Mouse (Mus musculus) cerebellum, adult (tissue): ENCODE measurements around the gene Dpf3.
A peak's percentile ranks its signal among the peaks of the same experiment; 100 is the strongest.

ENCODE experiments used
- ATAC-seq: cut with Nextera tagmentation; 2 replicates; pipeline ENCODE4 v1.9.2; 2017; ENCODE audit warnings: mild to moderate bottlenecking, moderate library complexity, mixed read lengths; ENCODE audit not compliant: insufficient number of reproducible peaks, low FRiP score, low TSS enrichment

The Dpf3 gene

DNA sequence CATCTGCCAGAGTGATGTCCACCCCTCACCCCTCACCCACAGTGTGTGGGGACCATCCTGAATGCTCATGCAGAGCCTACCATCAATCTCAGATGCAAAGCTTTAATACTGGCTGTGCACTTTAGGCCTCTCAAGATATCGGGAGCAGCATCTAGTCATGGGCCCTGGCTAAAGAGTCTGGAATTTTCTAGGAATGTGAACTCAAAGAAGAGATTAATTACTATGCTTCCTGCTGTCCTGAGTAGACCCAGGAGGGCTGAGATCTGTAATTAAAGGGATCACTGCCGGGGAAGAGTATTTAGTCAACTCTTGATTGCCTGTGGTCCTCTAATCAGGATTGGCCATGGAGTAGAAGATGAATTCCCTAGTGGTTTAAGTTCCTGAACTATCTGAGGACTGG is 252.5 kb downstream of the Dpf3 start:
- ATAC-seq, result no peak

DNA sequence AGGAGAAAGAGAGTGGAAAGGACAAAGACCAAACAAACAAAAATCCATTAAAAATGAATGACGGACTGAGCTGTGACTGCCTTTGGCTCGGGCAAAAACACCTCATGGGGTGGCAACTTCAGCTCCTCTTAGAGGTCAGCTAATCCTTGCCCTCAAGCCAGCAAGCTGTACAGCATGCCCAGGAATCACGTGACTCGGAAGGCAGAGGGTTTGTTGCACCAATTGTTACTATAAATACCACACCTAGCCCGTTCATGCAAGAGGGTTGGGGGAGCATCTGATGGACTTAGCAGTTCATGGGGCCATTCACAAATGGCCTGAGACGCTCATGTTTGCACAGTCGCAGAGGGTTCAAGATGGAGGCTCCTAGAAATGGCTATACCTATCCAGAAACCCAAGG is 253.9 kb downstream of the Dpf3 start:
- ATAC-seq, result no peak

- ATAC-seq, result no peak; the same call in 1 of the 2 replicates
Measured at GRCm38 (mm10) chr12:83232916-83233315, 254.6 kb downstream of the Dpf3 start.

DNA sequence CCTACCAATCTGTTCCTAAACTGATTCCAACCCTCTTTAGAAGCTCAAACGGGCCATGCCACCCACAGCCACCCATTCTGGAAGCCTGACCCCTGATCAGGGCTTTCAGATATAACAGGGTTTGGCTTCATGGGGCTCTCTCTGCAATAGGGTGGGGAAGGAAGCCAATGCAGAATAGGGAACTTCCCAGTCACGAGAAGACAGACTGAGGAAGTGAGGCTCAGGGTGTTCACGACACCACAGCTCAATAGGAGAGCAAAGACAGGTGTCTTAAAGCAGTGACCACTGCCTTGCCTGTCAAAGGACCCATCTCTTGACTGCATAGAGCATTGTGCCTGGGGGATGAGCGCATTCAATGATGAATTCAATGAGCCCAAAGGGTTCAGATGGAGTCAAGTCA is 256.3 kb downstream of the Dpf3 start:
- no peak for ATAC-seq

DNA sequence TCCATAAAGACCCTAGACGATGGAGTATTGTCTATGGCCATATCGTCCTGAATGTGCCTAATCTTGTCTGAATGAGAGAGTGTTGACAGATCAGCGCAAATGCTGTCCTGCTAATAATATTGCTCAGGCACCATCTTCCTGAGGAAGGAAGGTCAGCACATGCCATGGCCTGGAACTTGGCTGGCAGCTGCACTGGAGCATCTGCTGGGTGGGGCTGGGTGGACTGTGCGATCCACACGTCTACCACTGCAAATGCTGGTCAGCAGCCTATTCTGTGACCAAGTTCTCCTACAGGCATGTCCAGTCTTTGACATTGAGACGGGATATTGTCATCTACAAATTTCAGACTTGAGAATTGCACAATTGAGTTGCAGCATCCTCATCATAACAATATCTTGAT is 257.8 kb downstream of the Dpf3 start:
- no peak for ATAC-seq

DNA sequence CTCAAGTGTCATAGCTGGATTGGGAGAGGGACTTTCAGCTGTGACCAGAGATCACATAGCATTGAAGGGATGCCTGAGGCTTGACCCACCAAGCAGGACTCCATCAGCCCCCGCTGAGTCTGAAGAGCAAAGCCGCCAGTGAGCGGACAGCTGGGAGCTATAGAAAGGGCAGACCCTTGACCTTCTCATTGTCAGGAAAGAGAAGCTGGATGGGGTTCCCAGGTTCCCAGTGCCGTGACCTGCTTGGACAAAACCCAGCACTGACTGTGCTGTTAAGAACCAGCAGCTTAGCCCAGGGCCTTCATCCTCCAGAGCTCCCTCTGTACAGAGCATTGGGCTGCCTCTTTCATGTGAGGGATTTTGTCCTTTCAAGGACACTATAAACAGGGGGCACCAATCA is 260.5 kb downstream of the Dpf3 start:
- no peak for ATAC-seq

- no peak for ATAC-seq
Measured at GRCm38 (mm10) chr12:83220964-83221363, 266.6 kb downstream of the Dpf3 start.

DNA sequence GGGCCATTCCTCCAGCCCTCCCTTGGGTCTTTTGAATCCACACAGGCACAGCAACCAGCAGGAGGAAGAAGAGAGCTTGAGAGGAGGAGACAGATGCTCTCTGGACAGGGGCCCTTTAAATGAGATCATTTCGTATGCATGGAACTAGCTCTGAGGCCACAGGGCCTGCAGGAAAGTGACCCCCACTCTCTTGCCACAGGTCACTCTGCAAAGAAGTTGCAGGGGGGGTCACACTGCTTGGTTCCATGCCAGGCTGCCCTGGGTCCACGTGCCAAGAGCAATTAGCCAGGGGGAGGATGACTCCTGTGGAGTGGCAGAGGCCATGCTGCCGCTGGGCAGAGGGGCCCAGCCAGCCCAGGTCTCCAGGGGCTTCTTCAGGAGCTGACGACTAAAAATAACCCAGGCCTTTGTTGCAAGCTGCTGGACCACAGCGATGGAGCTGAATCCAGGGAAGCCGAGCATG is 273.6 kb downstream of the Dpf3 start:
- ATAC-seq, result 0 out of 2 replicates have a peak, but pooled peaks have one; percentile 12

DNA sequence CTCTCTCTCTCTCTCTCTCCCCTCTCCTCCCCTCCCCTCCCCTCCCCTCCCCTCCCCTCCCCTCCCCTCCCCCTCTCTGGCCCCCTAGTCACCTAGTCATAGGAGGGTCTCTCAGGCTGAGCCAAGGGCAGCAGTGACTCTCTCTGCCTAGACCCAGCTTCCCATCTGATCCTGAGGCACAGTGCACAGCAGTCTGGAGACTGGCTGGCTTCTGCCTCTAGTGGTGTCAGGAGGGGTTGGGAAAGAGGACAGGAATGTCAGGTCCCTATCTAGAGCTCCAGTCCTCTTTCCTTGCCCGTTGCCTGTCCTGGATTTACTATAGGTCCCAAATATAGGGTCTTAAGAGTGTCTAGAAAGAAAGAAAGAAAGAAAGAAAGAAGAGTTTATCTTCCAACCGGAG is 275.5 kb downstream of the Dpf3 start:
- ATAC-seq, result no peak

DNA sequence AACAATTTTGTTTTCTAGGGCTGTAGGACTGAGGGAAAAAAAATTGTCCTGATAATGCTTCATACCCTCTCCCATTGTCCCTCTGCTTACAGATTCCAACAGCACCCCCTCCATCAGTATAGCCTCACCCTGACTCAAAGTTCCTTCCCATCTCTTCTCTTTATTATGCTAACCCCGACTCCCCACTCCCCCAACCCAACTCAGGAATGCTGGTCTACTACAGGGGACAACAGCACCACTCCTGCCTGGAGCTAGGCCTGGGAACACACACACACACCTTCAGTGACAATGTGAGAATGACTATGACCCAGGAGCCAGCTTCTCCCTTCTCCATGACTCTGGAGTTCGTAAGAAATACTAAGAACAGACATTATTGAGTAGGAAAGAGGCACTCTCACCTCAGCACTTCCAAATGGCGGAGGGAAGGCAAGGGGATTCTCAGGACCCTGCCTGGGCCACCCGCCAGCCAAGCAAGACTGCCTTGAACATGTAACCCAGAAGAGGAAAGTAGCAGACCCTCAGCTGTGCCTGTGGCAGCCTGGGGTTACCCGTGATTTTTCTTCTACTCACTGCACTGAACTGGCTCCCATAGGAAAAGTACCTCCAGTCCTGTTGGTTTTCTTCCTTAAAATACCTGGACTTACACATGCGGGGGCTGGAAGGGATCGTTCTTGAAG is 276.2 kb downstream of the Dpf3 start:
- no peak for ATAC-seq

DNA sequence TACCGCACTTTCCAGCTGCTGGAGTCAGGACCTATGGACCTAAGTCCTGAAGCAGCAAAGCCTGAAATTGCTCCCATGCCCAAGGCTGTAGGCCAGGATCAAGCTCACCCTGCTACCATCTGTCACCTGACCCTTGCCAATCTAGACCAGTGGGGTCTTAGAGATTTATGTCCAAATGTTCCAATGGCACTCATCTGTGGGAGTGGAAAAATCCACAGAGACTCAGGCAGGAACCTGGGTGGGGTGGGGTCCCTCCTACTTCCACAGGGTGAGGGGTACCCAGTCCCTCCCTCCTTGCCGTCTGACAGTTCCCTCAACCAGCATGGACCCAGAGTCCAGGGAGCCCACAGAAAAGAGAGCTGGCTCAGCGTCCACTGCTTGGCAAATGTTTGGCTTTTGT is 276.8 kb downstream of the Dpf3 start:
- peak; percentile 11; the same call in 1 of the 2 replicates for ATAC-seq

DNA sequence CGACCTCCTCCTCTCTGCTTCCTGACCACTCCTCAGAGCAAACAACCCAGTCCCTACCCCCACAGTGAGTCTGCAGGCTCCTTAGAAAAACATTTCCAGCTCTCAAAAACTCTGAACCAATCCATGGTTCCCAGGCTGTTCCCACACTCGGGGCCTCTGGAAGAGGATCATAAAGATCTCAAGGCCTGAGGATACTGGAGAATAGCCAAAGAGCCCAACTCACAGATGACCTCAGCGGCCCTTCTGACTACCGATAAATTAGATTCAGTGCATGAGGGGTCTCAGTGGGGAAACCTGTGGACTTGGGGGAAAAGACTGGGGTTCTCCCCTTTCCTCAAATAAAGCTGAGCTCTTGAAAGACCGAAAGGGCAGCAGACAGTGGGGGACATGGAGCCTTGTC is 277.2 kb downstream of the Dpf3 start:
- ATAC-seq, result no peak

GRCm38 (mm10) chr12:83209461-83209860 is 278.1 kb downstream of the Dpf3 start:
- ATAC-seq, result no peak

DNA sequence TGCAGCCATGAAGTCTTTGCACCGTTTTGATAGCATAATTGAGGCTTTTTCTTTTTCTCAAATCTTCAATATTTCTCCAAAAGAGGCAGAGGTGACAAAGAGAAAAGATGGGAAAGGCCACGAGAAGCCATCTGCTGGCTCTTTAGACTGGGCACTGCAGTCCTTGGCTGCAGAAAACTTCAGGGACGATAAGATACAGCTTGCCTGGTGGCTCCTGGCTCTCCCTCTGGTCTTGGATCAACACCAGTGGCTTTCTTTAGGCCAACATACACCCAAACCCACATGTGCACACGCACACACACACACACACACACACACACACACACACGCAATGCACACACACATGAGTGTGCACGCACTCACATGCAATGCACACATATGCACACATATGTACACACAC is 278.7 kb downstream of the Dpf3 start:
- ATAC-seq, result no peak

DNA sequence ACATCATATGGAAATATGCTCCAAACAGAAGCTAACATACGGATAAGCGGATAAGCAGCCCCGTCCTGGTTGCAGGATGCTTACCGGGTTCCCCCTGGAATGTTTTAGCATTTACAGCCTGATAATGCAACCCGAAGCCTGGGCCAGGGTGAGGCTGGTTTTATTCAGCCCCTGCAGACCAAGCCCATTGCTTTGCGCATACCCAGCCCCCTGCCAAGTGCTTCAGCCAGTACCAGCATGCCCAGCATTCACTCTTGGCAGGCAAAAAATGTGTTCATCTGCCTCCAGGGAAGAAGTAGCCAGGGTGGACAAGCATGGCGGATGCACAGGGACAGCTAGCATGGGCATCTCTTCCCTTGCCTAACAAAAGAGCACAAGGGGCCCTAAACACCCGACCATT is 279.5 kb downstream of the Dpf3 start:
- peak; percentile 54 for ATAC-seq

GRCm38 (mm10) chr12:83207481-83207880 is 280.0 kb downstream of the Dpf3 start:
- ATAC-seq, result no peak

DNA sequence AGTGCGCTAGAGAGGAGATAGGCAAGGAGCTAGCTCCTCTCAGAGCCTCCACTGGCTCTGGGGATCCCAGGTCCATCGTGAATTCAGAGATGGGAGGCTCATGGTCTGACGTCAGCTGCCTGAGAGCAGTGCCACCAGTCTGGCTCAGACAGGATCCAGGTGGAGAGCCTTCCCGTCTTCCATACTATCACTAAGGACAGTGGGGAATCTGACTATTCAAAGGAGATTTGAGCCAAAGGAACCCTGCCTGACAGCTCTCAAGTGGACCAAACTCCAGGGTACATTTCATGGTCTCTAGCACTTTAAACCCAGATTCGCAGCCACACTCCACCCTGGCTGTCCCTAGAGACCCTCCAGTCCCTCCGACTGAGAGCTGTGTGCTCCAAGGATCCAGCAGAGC is 280.6 kb downstream of the Dpf3 start:
- no peak for ATAC-seq

DNA sequence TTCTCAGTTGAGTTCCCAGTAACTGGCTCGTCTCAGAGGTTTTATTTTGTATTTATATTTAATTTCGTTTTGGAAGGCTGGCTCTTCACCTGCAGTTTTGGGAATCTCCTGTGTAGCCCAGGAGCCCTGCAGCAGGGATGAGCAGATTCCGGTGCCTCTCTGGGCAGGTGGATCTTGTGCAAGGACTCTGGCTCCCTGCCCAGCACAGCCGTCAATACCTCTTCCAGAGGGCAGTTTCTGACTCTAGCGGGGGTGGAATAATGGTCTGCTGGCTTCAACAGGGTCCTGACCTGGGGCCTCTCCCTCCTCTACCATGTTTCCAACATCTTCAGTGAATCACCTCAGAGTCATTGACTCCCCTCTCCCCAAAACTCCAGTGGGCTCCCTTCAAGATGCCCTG is 283.2 kb downstream of the Dpf3 start:
- ATAC-seq, result no peak

- no peak for ATAC-seq
Measured at GRCm38 (mm10) chr12:83201674-83202073, 285.8 kb downstream of the Dpf3 start.

DNA sequence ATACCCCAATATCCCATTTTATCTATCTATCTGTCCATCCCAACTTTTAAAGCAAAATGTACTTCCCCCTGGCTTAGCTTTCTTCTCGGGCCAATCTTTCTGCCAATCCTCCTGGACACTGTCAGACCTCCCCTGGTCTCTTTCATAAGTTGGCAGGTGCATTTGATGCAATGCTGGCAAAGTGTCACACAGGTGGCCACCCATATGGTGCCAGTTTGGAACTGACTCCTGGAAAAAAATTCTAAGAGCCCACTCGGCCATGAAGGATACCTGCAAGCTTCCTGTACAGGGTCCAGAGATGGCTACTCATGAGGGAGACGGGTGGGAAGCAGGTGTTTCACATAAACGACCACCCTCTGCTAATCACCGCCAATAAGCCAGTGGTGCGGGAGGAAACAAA is 307.0 kb downstream of the Dpf3 start:
- peak; percentile 73 for ATAC-seq

DNA sequence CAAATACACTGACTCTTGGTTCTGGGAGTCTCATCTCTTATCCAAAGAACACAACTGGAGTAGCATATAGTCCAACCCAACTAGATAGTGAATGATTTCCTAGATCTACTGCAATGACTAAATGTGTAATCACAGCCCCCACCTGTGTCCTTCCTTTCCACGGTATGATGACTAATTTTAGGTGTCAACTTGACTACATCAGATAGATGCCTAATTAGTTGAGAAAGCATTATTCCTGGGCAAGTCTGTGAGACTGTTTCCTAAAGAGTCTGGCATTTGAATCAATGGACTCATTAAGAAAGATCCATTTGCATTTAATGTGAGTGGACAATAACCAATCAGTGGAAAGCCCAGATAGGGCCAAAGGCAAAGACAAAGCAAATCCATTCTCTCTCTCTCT is 307.7 kb downstream of the Dpf3 start:
- no peak for ATAC-seq

GRCm38 (mm10) chr12:83178770-83179169 is 308.7 kb downstream of the Dpf3 start:
- no peak for ATAC-seq
